Mouse (Mus musculus) heart, postnatal 10 days (tissue): ENCODE measurements around the gene Emc9. TPM values are rescaled to one million over a fixed set of nuclear protein-coding genes. Genes with fewer than 3 reads are reported as not detected.

Source experiments
- total RNA-seq, 2 experiments: library from RNA; stranded (reverse); gene quantifications; 2 replicates each; pipeline ENCODE4 v1.2.3; 2021

Emc9 gene
- total RNA-seq, 2 experiments from 2014 or later = 42.6 to 43.4 TPM

Other genes with a start within 250 kb of the Emc9 start
- gene Dhrs4, start 106.5 kb downstream of the Emc9 start, total RNA-seq = 100 to 1,000 TPM; 132 to 137 TPM
- gene Carmil3, start 94.7 kb downstream of the Emc9 start, total RNA-seq = 1 to 10 TPM; 2.8 to 4.6 TPM
- gene Cpne6, start 74.9 kb downstream of the Emc9 start, total RNA-seq = under 1 TPM in 1 of 2 experiments, not detected in 1; 0.12 TPM
- not detected for gene Nrl, start 60.3 kb downstream of the Emc9 start, total RNA-seq
- 10 to 100 TPM; 23.3 to 24.1 TPM for gene Pck2, start 45.0 kb downstream of the Emc9 start, total RNA-seq
- 10 to 100 TPM; 86.3 to 87.5 TPM for gene Dcaf11, start 25.3 kb downstream of the Emc9 start, total RNA-seq
- under 1 TPM; 0.64 to 0.65 TPM for gene A730061H03Rik, start 24.9 kb downstream of the Emc9 start, total RNA-seq
- 100 to 1,000 TPM; 192 to 201 TPM for gene Fitm1, start 9.7 kb downstream of the Emc9 start, total RNA-seq
- 100 to 1,000 TPM; 247 to 272 TPM for gene Psme1, start 7.2 kb downstream of the Emc9 start, total RNA-seq
- gene Psme2, start 5.8 kb upstream of the Emc9 start, total RNA-seq = 100 to 1,000 TPM; 139 to 140 TPM
- 10 to 100 TPM; 21.7 to 28.3 TPM for gene Rnf31, start 6.4 kb upstream of the Emc9 start, total RNA-seq
- 10 to 100 TPM in 1 of 2 experiments, 1 to 10 TPM in 1; 9.2 to 11.3 TPM for gene Irf9, start 18.3 kb upstream of the Emc9 start, total RNA-seq
- gene Rec8, start 32.7 kb upstream of the Emc9 start, total RNA-seq = under 1 TPM; 0.53 to 0.67 TPM
- gene Ipo4, start 50.7 kb upstream of the Emc9 start, total RNA-seq = 10 to 100 TPM; 54.7 to 55.0 TPM
- 1 to 10 TPM; 1.1 to 2.1 TPM for gene Gm49378, start 52.6 kb upstream of the Emc9 start, total RNA-seq
- 10 to 100 TPM; 56.3 to 61.2 TPM for gene Tm9sf1, start 58.5 kb upstream of the Emc9 start, total RNA-seq
- under 1 TPM; 0.64 to 0.81 TPM for gene Tssk4, start 64.9 kb upstream of the Emc9 start, total RNA-seq
- 10 to 100 TPM; 55.6 to 72.2 TPM for gene Mdp1, start 75.2 kb upstream of the Emc9 start, total RNA-seq
- 10 to 100 TPM; 16.4 to 18.5 TPM for gene Gmpr2, start 86.6 kb upstream of the Emc9 start, total RNA-seq
- 100 to 1,000 TPM; 291 to 295 TPM for gene Nedd8, start 86.8 kb upstream of the Emc9 start, total RNA-seq
- gene Tinf2, start 96.5 kb upstream of the Emc9 start, total RNA-seq = 10 to 100 TPM; 14.2 to 16.5 TPM
- gene Tgm1, start 128.6 kb upstream of the Emc9 start, total RNA-seq = under 1 TPM; 0.24 to 0.25 TPM
- gene Rabggta, start 137.0 kb upstream of the Emc9 start, total RNA-seq = 10 to 100 TPM; 13.7 to 14.4 TPM
- gene Dhrs1, start 160.4 kb upstream of the Emc9 start, total RNA-seq = 10 to 100 TPM; 54.5 to 56.6 TPM
- 10 to 100 TPM; 14.5 to 18.7 TPM for gene Nop9, start 160.4 kb upstream of the Emc9 start, total RNA-seq
- 1 to 10 TPM; 1.1 to 1.2 TPM for gene Cideb, start 173.2 kb upstream of the Emc9 start, total RNA-seq
- under 1 TPM in 1 of 2 experiments, not detected in 1; 0.10 TPM for gene Ltb4r2, start 176.1 kb upstream of the Emc9 start, total RNA-seq
- under 1 TPM; 0.67 to 0.74 TPM for gene Ltb4r1, start 180.7 kb upstream of the Emc9 start, total RNA-seq
- gene Adcy4, start 198.8 kb upstream of the Emc9 start, total RNA-seq = 10 to 100 TPM; 21.1 to 21.9 TPM
- gene Ripk3, start 203.6 kb upstream of the Emc9 start, total RNA-seq = 1 to 10 TPM; 6.6 to 9.7 TPM
- gene Nfatc4, start 237.8 kb upstream of the Emc9 start, total RNA-seq = 10 to 100 TPM; 11.1 to 12.1 TPM